39 mouse cellular contexts compared by ENCODE assay signal in the genomic region with DNA sequence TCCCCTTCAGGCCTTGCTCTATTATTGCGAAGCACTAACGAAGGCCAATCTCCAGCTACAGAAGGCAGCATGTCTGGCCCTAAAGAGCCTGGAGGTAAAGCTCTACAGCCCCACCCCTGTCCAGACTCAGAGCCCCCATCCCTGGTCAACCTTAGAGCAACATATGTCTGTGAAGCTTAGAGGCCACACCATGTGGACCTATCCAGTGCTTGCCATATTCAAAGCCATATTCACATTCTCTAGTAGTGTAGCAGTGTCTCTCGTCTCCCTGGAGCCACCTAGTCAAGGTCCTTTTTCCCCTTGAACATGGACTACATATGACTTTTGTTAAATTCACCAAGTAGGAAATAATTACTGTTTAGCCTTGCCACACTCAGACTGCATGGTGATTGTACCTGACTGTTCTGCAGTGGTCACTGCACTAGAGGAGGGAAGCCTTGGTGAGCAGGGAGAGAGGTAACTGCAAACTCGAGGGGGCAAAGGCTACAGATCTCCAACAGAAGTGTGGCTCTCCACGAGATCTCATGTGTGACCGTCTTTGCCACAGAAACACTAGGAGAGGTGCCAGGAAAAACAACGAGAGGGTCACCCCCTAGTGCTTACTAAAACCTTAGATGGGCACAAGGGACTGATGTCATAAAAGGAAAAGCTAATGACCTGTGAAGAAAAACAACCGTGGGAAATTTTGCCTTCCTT. TPM values are rescaled to one million over a fixed set of nuclear protein-coding genes. Genes with fewer than 3 reads are reported as not detected.
DNase-seq lines count a peak whose midpoint lies in the region; ATAC-seq lines count a peak whose summit lies in the region.
"Had no signal": no experiment of that assay in that cellular context is flagged by ENCODE, and none has a peak within 500 bp of the region (broad histone marks: within the 10 kb centered on the region; RNA-seq: fewer than 3 reads in every experiment).

No protein-coding gene starts in this region.

- peak; percentile 39 for DNase-seq in kidney, postnatal 14 days
- no peak for DNase-seq in thymus, postnatal 10 days (ENCODE audit: low spot score in 2 of 2)
- DNase-seq in right cerebral cortex, adult 18-20 months: no peak
- no peak for DNase-seq in left cerebral cortex, adult 18-20 months (ENCODE audit: low spot score in 2 of 2)
- DNase-seq: adrenal gland, postnatal 14 days; cerebellum, adult 11 months; cerebellum, adult 9-11 months; embryo, embryonic 11 days; forebrain, postnatal 0 days; heart, adult 2 months; heart, postnatal 14 days; liver, postnatal 0 days; lung, postnatal 36 days; retina, postnatal 1 day; spleen, adult 18-20 months; thymus, postnatal 25 days had no signal

- WGBS in hindbrain, embryonic 13.5 days: 55% methylated on average over 8 of the region's 8 CpGs
- WGBS in hindbrain, embryonic 12.5 days: 47% methylated on average over 8 of the region's 8 CpGs
- WGBS in kidney, embryonic 14.5 days: 35% methylated on average over 8 of the region's 8 CpGs

- no peak overlapping the region for H3K4me3 ChIP-seq in hindbrain, embryonic 13.5 days
- no peak overlapping the region for H3K4me3 ChIP-seq in hindbrain, embryonic 12.5 days
- no peak overlapping the region for H3K4me3 ChIP-seq in kidney, embryonic 14.5 days (ENCODE audit: low read length)
- H3K4me3 ChIP-seq: embryonic facial prominence, embryonic 13.5 days; forebrain, embryonic 12.5 days; heart, adult 2 months; heart, embryonic 13.5 days; hindbrain, embryonic 10.5 days; intestine, embryonic 15.5 days; liver, embryonic 12.5 days; megakaryocyte, embryonic 14.5 days; midbrain, embryonic 13.5 days had no signal

- peaks cover 10% of the 10 kb centered on the region for H3K4me1 ChIP-seq in hindbrain, embryonic 13.5 days (replicated peaks)
- H3K4me1 ChIP-seq in hindbrain, embryonic 12.5 days: peaks cover 11% of the 10 kb centered on the region
- H3K4me1 ChIP-seq in kidney, embryonic 14.5 days (ENCODE audit: control insufficient read depth, insufficient read depth, low read length): peaks cover 10% of the 10 kb centered on the region; the same call in 1 of the 2 replicates
- H3K4me1 ChIP-seq: heart, embryonic 13.5 days; intestine, embryonic 15.5 days; liver, embryonic 12.5 days; midbrain, embryonic 13.5 days had no signal

- H3K27ac ChIP-seq in hindbrain, embryonic 13.5 days: no peak overlapping the region
- H3K27ac ChIP-seq in hindbrain, embryonic 12.5 days: no peak overlapping the region
- H3K27ac ChIP-seq in kidney, embryonic 14.5 days (ENCODE audit: low read depth, low read length): no peak overlapping the region
- H3K27ac ChIP-seq: embryonic facial prominence, embryonic 13.5 days; forebrain, embryonic 12.5 days; heart, adult 2 months; heart, embryonic 13.5 days; hindbrain, postnatal 0 days; intestine, embryonic 15.5 days; liver, embryonic 12.5 days; midbrain, embryonic 13.5 days had no signal

- H3K9ac ChIP-seq in hindbrain, embryonic 13.5 days: 0 out of 2 replicates have a peak overlapping the region, but pooled peaks have one; percentile 8
- H3K9ac ChIP-seq in hindbrain, embryonic 12.5 days: no peak overlapping the region
- H3K9ac ChIP-seq in kidney, embryonic 14.5 days (ENCODE audit: low read depth, low read length): no peak overlapping the region
- H3K9ac ChIP-seq: embryonic facial prominence, embryonic 13.5 days; forebrain, embryonic 12.5 days; forebrain, postnatal 0 days; heart, embryonic 13.5 days; intestine, embryonic 15.5 days; liver, embryonic 12.5 days; liver, postnatal 0 days; midbrain, embryonic 13.5 days had no signal

- peaks cover 40% of the 10 kb centered on the region for H3K36me3 ChIP-seq in hindbrain, embryonic 13.5 days
- no peaks in the 10 kb centered on the region for H3K36me3 ChIP-seq in hindbrain, embryonic 12.5 days
- H3K36me3 ChIP-seq in kidney, embryonic 14.5 days (ENCODE audit: control insufficient read depth, insufficient read depth, low read length): no peaks in the 10 kb centered on the region
- H3K36me3 ChIP-seq: embryonic facial prominence, embryonic 13.5 days; intestine, embryonic 15.5 days had no signal

- no peak for ATAC-seq in hindbrain, embryonic 13.5 days (ENCODE audit: low FRiP score)
- no peak for ATAC-seq in hindbrain, embryonic 12.5 days (ENCODE audit: low FRiP score)
- ATAC-seq in kidney, embryonic 14.5 days (ENCODE audit: low FRiP score, low TSS enrichment): peak; percentile 58
- ATAC-seq: forebrain, postnatal 0 days; intestine, embryonic 15.5 days; liver, embryonic 12.5 days; liver, postnatal 0 days; midbrain, embryonic 13.5 days had no signal

- no peaks in the 10 kb centered on the region for H3K27me3 ChIP-seq in hindbrain, embryonic 13.5 days
- no peaks in the 10 kb centered on the region for H3K27me3 ChIP-seq in hindbrain, embryonic 12.5 days
- H3K27me3 ChIP-seq in kidney, embryonic 14.5 days (ENCODE audit: control insufficient read depth, insufficient read depth, low read length): no peaks in the 10 kb centered on the region
- H3K27me3 ChIP-seq: embryonic facial prominence, embryonic 13.5 days; forebrain, embryonic 12.5 days; heart, embryonic 13.5 days; intestine, embryonic 15.5 days; liver, embryonic 12.5 days; megakaryocyte, embryonic 14.5 days had no signal

- no peaks in the 10 kb centered on the region for H3K9me3 ChIP-seq in hindbrain, embryonic 13.5 days
- H3K9me3 ChIP-seq in hindbrain, embryonic 12.5 days (replicated peaks): no peaks in the 10 kb centered on the region
- no peaks in the 10 kb centered on the region for H3K9me3 ChIP-seq in kidney, embryonic 14.5 days (ENCODE audit: control insufficient read depth, low read length)
- H3K9me3 ChIP-seq: embryonic facial prominence, embryonic 13.5 days; forebrain, embryonic 12.5 days; heart, embryonic 13.5 days; intestine, embryonic 15.5 days; liver, embryonic 12.5 days; megakaryocyte, embryonic 14.5 days; midbrain, embryonic 13.5 days had no signal

- H3K4me2 ChIP-seq in hindbrain, embryonic 13.5 days: no peak overlapping the region
- H3K4me2 ChIP-seq in hindbrain, embryonic 12.5 days (replicated peaks): no peak overlapping the region
- H3K4me2 ChIP-seq in kidney, embryonic 14.5 days (replicated peaks; ENCODE audit: low read depth, low read length): no peak overlapping the region
- H3K4me2 ChIP-seq: heart, embryonic 13.5 days; intestine, embryonic 15.5 days; liver, embryonic 12.5 days; midbrain, embryonic 13.5 days had no signal

RNA-seq across cellular contexts. Expression of a gene that starts 17.2 kb away (rescaled TPM):
- not detected in 2 replicates for polyA plus RNA-seq in hindbrain, embryonic 13.5 days (2015; fragmentation: Nextera tagmentation; extraction: Ambion mirVana)
- not detected in 2 replicates for polyA plus RNA-seq in hindbrain, embryonic 12.5 days (2016; fragmentation: Nextera tagmentation; extraction: Ambion mirVana)
- not detected in 2 replicates for polyA plus RNA-seq in kidney, embryonic 14.5 days (2014; fragmentation: Nextera tagmentation; extraction: Ambion mirVana)
- not detected for total RNA-seq in left cerebral cortex, adult 18-20 months (2021)
- total RNA-seq: adrenal gland, postnatal 14 days; gastrocnemius, adult 8-10 months; gastrocnemius, postnatal 4 days; heart, adult 2 months; heart, postnatal 14 days; hindbrain, postnatal 0 days; layer of hippocampus, adult 18-20 months; layer of hippocampus, postnatal 10 days; left cerebral cortex, adult 8-10 months; left cerebral cortex, postnatal 36 days; MEL had no signal
- polyA plus RNA-seq: embryonic facial prominence, embryonic 13.5 days; forebrain, embryonic 12.5 days; forebrain, postnatal 0 days; heart, adult 2 months; heart, embryonic 13.5 days; hindbrain, embryonic 10.5 days; hindbrain, postnatal 0 days; intestine, embryonic 15.5 days; limb, embryonic 14.5 days; liver, postnatal 0 days; lung, embryonic 16.5 days; midbrain, embryonic 13.5 days; neural tube, embryonic 14.5 days; stomach, embryonic 16.5 days had no signal

RNA-seq across cellular contexts. Expression of a gene that starts 37.9 kb away (rescaled TPM):
- 28.0 and 28.1 TPM in 2 replicates for polyA plus RNA-seq in hindbrain, embryonic 13.5 days (2015; fragmentation: Nextera tagmentation; extraction: Ambion mirVana)
- 67.6 and 76.3 TPM in 2 replicates for polyA plus RNA-seq in hindbrain, embryonic 12.5 days (2016; fragmentation: Nextera tagmentation; extraction: Ambion mirVana)
- 134 and 174 TPM in 2 replicates for polyA plus RNA-seq in kidney, embryonic 14.5 days (2014; fragmentation: Nextera tagmentation; extraction: Ambion mirVana)
- total RNA-seq in left cerebral cortex, adult 18-20 months (2021): 1 to 10 TPM; 2.7 to 4.2 TPM
